Mouse (Mus musculus) heart, postnatal 0 days (tissue): ENCODE results near the gene Psme2b.

ENCODE experiments used
- CTCF ChIP-seq: IDR thresholded peaks from 2 replicates; pipeline ENCODE4 v1.5.1; 2016; ENCODE audit warnings: antibody characterized with exemption, control low read depth, low read depth
- EP300 ChIP-seq: IDR thresholded peaks from 2 replicates; pipeline ENCODE4 v1.6.1; 2016; ENCODE audit warnings: antibody characterized with exemption, low read depth

- TF ChIP-seq CTCF (no peak), EP300 (no peak)
These were observed 32.4 kb downstream of the Psme2b start for GRCm38 (mm10) chr11:48913611-48914010.
